Mouse (Mus musculus) adrenal gland, postnatal 36 days (tissue): Measurements from ENCODE around the gene Gm10230. TPM values are rescaled to one million over a fixed set of nuclear protein-coding genes. Genes with fewer than 3 reads are reported as not detected.
"Not testable (repeated sequence)": the region's sequence is repeated elsewhere in the genome, so short reads cannot be mapped to it uniquely, and the experiment has no call there.

Source experiments
- DNase-seq, 2 experiments: peaks; one replicate each; pipeline ENCODE4 v3.0.0; 2021; ENCODE audit warnings: mixed read lengths in 1 of 2
- long read RNA-seq, 2 experiments: library from polyadenylated mRNA; stranded (forward); transcript quantifications; one replicate each; pipeline ENCODE4 v2.0.0; 2021; ENCODE audit warnings: borderline sequencing depth in 2 of 2
- microRNA-seq: library from miRNA; unstranded; fragments of <30 nt; microRNA quantifications from one replicate; pipeline ENCODE4 v1.2.0, GENCODE M21; 2021
- total RNA-seq, 2 experiments: library from RNA; stranded (reverse); gene quantifications; 2 replicates each; pipeline ENCODE4 v1.2.3; 2021

Gm10230 gene
- total RNA-seq: not detected
- long read RNA-seq, experiment 1: 0 reads
- long read RNA-seq, experiment 2: 0 reads

DNA sequence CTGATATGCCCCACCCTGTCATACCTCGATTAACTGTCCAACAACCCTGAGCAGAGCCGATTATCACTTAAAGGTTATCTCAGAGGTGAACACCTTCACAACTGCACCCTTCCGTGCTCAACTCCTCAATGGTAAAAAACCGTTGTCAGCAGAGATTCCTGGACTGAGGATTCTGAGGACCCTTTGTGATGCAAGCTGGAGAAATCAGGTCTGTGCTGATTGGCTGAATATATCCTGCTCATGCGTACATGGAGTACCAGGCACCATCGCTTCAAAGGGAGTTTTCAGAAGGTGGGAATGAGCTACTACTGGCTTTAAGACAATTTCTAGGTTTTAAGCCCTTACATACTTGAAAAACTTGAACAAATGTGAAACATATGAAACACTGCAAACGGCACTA, at the start of gene Gm10230:
Gm10230 (minus strand) TSS at position 101 of the 400 bp plus-strand sequence.
- DNase-seq: not testable (repeated sequence)

Small RNA genes within 50 kb of the gene (microRNA-seq; reads per million reads assigned to microRNA genes)
- gene Gm44452: not detected
